Mouse (Mus musculus) bone marrow macrophage, adult 2 months (primary cell): ENCODE measurements at regions not wholly inside any gene's neighbourhood (a gene's known extent, or its start where the extent isn't known, plus 50 kb on each side); places are given as distances from the start of the nearest gene placed in this dataset.

ENCODE experiments used
- CTCF ChIP-seq: IDR thresholded peaks from 2 replicates; pipeline ENCODE4 v1.5.1; 2012; ENCODE audit warnings: low read depth, mild to moderate bottlenecking, low read length, moderate library complexity
- POLR2A ChIP-seq: IDR thresholded peaks from 2 replicates; pipeline ENCODE4 v1.6.1; 2012; ENCODE audit warnings: mild to moderate bottlenecking, low read depth, low read length, borderline replicate concordance

GRCm38 (mm10) chr10:98372561-98372960 lies 541.6 kb upstream of the Atp2b1 start:
- TF ChIP-seq CTCF (no peak), POLR2A (no peak)
